Mouse (Mus musculus): ENCODE results near the gene Wipf2. TPM values are rescaled to one million over a fixed set of nuclear protein-coding genes. Genes with fewer than 3 reads are reported as not detected.
A peak's percentile ranks its signal among the peaks of the same experiment; 100 is the strongest.

Wipf2 gene
- polyA plus RNA-seq, 1 experiment from 2014 or later = 4.5 TPM

DNA sequence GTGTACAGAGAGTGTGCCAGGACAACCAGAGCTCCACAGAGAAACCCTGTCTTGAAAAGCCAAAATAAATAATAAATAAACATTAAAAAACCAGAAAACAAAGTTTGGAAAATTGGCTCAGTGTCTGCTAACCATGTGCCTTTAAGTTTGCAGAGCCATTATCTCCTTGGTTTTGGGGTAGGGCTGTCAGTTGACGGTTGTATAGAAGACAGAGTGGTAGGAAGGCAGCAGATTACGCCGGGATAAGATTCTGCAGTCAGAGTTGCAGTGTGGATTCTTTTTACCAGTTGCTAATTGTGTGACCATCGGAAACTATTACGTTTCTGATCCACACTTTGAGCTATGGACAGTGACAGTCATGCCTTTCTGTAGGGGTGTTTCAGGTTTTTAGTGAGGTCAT is 26.5 kb downstream of the Wipf2 start:
- Histone ChIP-seq H3K4me2 (no peak overlapping the region), H3K36me3 (peaks cover 48% of the 10 kb centered on the region), H3K9me3 (no peaks in the 10 kb centered on the region), H3K4me3 (replicated peaks) (no peak overlapping the region), H3K27ac (no peak overlapping the region), H3K4me1 (0 out of 2 replicates have a peak, but pooled peaks cover 3% of the 10 kb centered on the region), H3K9ac (no peak overlapping the region), H3K27me3 (replicated peaks) (no peaks in the 10 kb centered on the region)
- ATAC-seq (ENCODE audit: insufficient read depth, low FRiP score, low read depth) = no peak
- WGBS = 75% methylated on average over 5 of the region's 5 CpGs

DNA sequence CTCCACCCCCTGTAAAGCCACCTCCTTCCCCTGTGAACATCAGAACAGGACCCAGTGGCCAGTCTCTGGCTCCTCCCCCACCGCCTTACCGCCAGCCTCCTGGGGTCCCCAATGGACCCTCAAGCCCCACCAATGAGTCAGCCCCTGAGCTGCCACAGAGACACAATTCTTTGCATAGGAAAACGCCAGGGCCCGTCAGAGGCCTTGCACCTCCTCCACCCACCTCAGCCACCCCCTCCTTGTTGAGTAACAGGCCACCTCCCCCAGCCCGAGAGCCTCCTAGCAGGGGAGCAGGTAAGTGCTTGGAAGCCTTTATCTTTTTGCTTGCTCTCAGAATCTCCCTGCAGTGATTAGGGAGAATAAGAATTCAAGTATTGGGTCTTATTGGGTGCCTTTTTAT is 29.0 kb downstream of the Wipf2 start:
- 0 out of 2 replicates have a peak, but pooled peaks cover 3% of the 10 kb centered on the region for H3K4me1 ChIP-seq
- H3K9me3 ChIP-seq = no peaks in the 10 kb centered on the region
- WGBS = 59% methylated on average over 5 of the region's 5 CpGs
- H3K4me3 ChIP-seq (replicated peaks) = no peak overlapping the region
- ATAC-seq (ENCODE audit: insufficient read depth, low FRiP score, low read depth) = no peak
- H3K4me2 ChIP-seq = no peak overlapping the region
- H3K9ac ChIP-seq = no peak overlapping the region
- H3K36me3 ChIP-seq = peaks cover 56% of the 10 kb centered on the region
- 0 out of 2 replicates have a peak overlapping the region, but pooled peaks have one; percentile 21 for H3K27ac ChIP-seq
- H3K27me3 ChIP-seq (replicated peaks) = no peaks in the 10 kb centered on the region

DNA sequence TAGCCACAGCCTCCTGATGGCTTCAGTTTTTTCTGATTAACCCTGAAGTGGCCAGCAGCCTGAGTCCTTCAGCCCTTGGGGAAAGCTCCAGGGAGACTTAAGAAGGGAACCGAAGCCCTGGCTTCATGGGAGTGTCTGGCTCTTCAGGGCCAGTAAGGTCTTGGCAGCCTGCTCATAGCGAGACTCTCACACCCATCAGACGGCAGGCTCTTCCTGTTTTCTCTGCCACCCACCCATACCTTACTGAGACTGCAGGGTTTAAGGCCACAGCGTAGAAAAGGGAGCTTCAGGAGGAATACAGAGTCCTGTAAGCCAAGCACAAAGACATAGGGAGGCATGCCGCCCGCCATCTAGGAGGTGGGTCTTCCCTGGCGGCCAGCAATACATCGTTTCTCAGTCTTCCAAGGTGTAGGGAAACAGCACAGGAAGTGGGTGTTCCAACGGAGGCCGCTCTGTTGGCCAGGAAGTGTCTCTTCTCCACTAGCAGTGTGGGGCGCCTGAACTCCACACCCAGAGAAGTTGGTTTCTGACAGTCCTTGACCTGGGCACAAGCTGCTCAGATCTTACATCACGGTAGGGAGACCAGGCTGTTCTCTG is 37.2 kb downstream of the Wipf2 start:
- peaks cover 36% of the 10 kb centered on the region for H3K36me3 ChIP-seq

DNA sequence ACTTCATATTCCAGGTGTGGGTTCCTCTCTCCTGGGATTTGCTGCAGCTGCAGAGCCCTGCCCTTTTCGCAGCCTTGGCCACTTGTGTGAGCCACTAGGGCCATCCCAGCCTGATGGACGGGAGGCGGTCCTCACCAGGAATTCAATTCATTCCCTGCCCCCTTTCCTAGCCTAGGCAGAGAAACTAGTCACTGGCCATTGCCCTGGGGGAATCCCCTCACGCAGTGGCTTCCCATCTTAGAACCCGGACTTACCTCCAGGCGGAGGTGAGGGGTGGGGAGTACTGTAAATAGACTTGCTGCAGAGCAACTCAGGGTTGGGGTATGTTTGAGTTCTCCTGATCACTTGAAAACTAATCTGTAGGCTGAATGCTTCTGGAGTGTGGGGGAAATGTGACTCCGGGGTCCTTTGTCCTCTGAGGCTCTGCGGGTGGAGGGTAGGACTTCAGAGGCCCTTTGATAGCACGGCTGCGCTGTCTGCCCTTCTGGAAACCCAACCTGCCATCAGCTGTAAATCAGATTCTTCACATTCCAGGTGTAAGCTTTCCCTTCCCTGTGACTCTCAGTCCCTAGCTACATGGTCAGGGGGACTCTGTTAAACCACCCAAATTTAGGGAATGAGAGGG is 39.3 kb downstream of the Wipf2 start:
- Histone ChIP-seq H3K4me3 (replicated peaks) (no peak overlapping the region), H3K36me3 (peaks cover 21% of the 10 kb centered on the region), H3K27me3 (replicated peaks) (no peaks in the 10 kb centered on the region), H3K4me1 (peaks cover 10% of the 10 kb centered on the region; the same call in 1 of the 2 replicates), H3K9ac (no peak overlapping the region), H3K27ac (peak overlapping the region; percentile 94), H3K9me3 (no peaks in the 10 kb centered on the region), H3K4me2 (no peak overlapping the region)
- WGBS = 28% methylated on average over 10 of the region's 10 CpGs
- ATAC-seq (ENCODE audit: insufficient read depth, low FRiP score, low read depth) = 0 out of 2 replicates have a peak, but pooled peaks have one; percentile 5

More for the DNA sequence above, 37.2 kb downstream of the Wipf2 start:
- Histone ChIP-seq H3K9ac (no peak overlapping the region), H3K4me1 (peaks cover 6% of the 10 kb centered on the region; the same call in 1 of the 2 replicates), H3K27me3 (replicated peaks) (no peaks in the 10 kb centered on the region), H3K4me3 (replicated peaks) (no peak overlapping the region), H3K9me3 (no peaks in the 10 kb centered on the region), H3K4me2 (no peak overlapping the region), H3K27ac (no peak overlapping the region)
- no peak for ATAC-seq (ENCODE audit: insufficient read depth, low FRiP score, low read depth)
- WGBS = 71% methylated on average over 12 of the region's 12 CpGs

DNA sequence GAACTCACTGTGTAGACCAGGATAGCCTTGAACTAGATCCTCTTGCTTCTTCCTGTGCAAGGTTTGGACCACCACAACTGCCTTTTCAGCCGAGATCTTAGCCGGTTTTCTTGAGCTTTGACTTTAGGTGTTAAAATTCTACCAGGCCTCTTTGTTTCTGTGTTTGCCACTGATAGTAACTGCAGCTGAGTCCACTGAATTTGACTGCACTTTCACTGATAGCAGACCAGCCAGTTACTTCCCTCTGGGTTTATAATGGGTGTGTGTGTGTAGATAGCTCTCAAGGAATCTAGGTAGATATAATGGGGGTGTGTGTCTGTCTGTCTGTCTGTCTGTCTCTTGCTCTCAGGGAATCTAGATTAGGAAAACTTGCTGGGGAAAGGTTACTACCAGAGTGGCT is 41.1 kb downstream of the Wipf2 start:
- H3K9ac ChIP-seq = no peak overlapping the region

DNA sequence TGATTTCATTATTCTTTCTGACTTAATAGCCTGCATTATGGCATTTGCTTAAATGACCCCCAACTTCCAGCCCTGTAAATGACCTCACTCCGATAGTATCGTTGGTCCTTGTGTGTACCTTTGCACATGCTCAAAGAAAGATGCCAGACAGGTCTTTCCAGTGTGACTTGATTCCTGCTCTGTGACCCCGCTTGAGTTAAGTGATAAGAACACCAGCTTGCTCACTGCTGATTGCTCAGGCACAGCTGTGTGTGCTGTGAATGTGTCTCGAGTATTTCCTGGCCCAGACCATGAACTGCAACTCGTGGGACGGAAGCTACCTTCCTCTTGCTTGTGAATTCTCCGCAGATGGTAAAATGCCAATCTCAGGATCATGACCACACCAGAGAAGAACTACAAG is 41.6 kb downstream of the Wipf2 start:
- peak overlapping the region; percentile 11 for H3K4me2 ChIP-seq
- no peak overlapping the region for H3K4me3 ChIP-seq (replicated peaks)

More for the DNA sequence above, 41.1 kb downstream of the Wipf2 start:
- Histone ChIP-seq H3K27ac (peak overlapping the region; percentile 94), H3K27me3 (replicated peaks) (no peaks in the 10 kb centered on the region), H3K36me3 (peaks cover 11% of the 10 kb centered on the region), H3K4me2 (peak overlapping the region; percentile 21; the same call in 1 of the 2 replicates), H3K4me1 (peaks cover 20% of the 10 kb centered on the region), H3K4me3 (replicated peaks) (no peak overlapping the region), H3K9me3 (no peaks in the 10 kb centered on the region)
- ATAC-seq (ENCODE audit: insufficient read depth, low FRiP score, low read depth) = peak; percentile 54; the same call in 1 of the 2 replicates
- 54% methylated on average over 2 of the region's 2 CpGs for WGBS

DNA sequence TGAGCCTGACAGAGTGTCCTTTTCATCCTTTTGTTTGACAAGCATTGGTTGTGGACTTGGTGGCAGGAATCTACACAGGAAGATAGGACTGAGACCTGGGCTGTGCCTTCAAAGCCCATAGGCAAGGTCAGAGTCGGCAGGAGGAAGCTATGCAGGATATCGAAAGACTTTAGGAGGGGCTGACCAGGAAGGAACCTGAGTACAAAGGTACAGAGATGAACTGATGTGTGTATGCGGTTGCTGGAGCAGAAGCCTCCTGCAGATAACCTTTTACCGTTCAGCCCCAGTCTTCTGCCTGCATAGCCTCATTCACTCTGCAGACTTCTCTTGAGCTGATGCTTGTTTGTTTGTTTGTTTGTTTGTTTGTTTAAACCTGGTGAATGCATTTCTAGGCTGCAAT is 42.1 kb downstream of the Wipf2 start:
- Histone ChIP-seq H3K4me2 (peak overlapping the region; percentile 11), H3K4me1 (peaks cover 25% of the 10 kb centered on the region), H3K9ac (no peak overlapping the region), H3K36me3 (peaks cover 3% of the 10 kb centered on the region), H3K27me3 (replicated peaks) (no peaks in the 10 kb centered on the region), H3K27ac (peak overlapping the region; percentile 94), H3K4me3 (replicated peaks) (no peak overlapping the region), H3K9me3 (no peaks in the 10 kb centered on the region)
- no peak for ATAC-seq (ENCODE audit: insufficient read depth, low FRiP score, low read depth)
- 49% methylated on average over 4 of the region's 4 CpGs for WGBS

More for the DNA sequence above, 41.6 kb downstream of the Wipf2 start:
- Histone ChIP-seq H3K9ac (no peak overlapping the region), H3K36me3 (peaks cover 6% of the 10 kb centered on the region), H3K9me3 (no peaks in the 10 kb centered on the region), H3K27ac (peak overlapping the region; percentile 94), H3K27me3 (replicated peaks) (no peaks in the 10 kb centered on the region), H3K4me1 (peaks cover 23% of the 10 kb centered on the region)
- 50% methylated on average over 7 of the region's 7 CpGs for WGBS
- peak; percentile 78 for ATAC-seq (ENCODE audit: insufficient read depth, low FRiP score, low read depth)

DNA sequence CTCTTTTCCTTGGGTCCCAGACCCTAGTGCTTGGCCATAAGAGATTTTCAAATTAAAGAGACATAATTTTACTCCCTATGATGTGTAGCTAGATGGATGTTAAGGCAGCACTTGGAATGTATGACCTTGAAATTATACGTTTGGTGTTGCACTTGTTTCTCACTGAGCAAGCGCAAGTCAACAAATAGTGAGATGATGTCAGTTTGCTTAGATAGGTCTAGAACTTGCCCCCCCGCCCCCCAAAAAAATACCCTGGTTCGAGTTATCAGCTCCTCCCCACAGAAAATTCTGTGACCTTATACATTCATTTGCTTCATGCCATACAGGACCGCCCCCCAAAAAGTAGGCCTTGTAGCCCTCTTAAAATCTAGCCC is 43.6 kb downstream of the Wipf2 start:
- no peaks in the 10 kb centered on the region for H3K27me3 ChIP-seq (replicated peaks)
- H3K4me2 ChIP-seq = peak overlapping the region; percentile 82
- H3K9me3 ChIP-seq = no peaks in the 10 kb centered on the region
- no peak overlapping the region for H3K9ac ChIP-seq
- no peak for ATAC-seq (ENCODE audit: insufficient read depth, low FRiP score, low read depth)
- H3K27ac ChIP-seq = peak overlapping the region; percentile 94; the same call in 1 of the 2 replicates
- peak overlapping the region; percentile 63 for H3K4me3 ChIP-seq (replicated peaks)
- WGBS = 49% methylated on average over 5 of the region's 5 CpGs
- H3K4me1 ChIP-seq = peaks cover 28% of the 10 kb centered on the region
- H3K36me3 ChIP-seq = peaks cover 8% of the 10 kb centered on the region; the same call in 1 of the 2 replicates

DNA sequence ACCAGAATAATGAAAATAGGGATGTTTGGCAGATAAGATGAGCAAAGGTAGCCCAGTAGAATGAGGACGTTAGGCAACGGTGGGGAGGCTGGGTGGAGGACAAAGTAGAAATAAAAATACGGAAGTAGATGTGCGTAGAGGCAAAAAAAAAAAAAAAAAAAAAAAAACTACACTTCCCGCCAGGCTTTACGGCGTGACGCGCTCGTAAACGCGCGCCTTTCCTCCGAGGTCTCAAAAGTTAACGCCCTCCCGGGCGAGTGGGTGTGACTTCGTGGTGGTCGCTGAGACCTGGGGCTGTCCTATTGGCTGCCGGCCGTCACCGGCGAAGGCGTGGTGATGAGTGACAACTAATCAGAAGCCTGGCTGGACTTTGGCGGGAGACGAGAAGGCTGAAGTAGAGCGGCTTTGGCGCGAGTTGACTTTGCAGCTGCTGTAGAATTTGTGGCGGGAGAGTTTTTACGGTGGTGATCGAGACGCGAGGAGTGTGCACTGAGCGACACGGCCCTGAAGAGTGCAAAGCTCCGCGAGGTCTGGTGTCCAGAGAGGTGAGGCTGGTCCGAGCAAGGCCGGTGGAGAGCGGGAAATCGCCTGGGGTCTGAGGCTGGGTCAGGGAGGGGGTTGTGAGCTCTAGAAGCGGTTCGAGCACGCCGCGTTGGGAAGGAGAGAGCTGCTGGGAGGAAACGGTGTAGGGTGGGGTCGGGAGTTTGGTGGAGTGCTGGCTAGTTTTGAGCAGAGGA is 44.2 kb downstream of the Wipf2 start, which contains the start of gene Cdc6:
Gene Cdc6, plus strand, starts transcription at position 365 of the 737 bp plus-strand sequence.
- peak within 1 kb of the TSS; percentile 82 for H3K4me2 ChIP-seq
- no peaks in the 10 kb centered on the region for H3K9me3 ChIP-seq
- H3K36me3 ChIP-seq = peaks cover 11% of the 10 kb centered on the region; the same call in 1 of the 2 replicates
- H3K27me3 ChIP-seq (replicated peaks) = no peaks in the 10 kb centered on the region
- peaks cover 28% of the 10 kb centered on the region for H3K4me1 ChIP-seq
- peak within 1 kb of the TSS; percentile 63 for H3K4me3 ChIP-seq (replicated peaks)
- peak within 1 kb of the TSS; percentile 50 for H3K9ac ChIP-seq
- peak within 1 kb of the TSS; percentile 94 for H3K27ac ChIP-seq
- WGBS = under 1% methylated on average over 49 of the region's 49 CpGs
- peak; percentile 93 for ATAC-seq (ENCODE audit: insufficient read depth, low FRiP score, low read depth)

DNA sequence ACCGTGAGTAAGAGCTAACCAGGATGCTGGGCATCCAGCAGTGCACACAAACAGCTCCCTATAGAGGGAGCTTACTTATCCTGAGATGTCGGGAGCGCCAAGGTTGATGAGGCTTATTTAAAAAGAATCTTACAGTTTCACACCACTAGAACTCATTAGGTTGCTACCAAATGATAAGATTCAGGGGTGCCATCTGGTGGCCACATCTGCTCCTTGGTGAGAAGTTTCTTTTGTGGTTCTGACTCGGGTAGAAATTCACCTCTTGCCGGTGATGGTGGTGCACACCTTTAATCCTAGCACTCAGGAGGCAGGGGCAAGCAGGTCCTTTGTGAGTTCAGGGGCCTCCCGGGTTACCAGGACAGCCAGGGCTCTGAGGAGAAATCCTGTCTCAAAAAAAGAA is 46.2 kb downstream of the Wipf2 start:
- 36% methylated on average over 6 of the region's 6 CpGs for WGBS
- ATAC-seq (ENCODE audit: insufficient read depth, low FRiP score, low read depth) = no peak
- Histone ChIP-seq H3K27ac (no peak overlapping the region), H3K27me3 (replicated peaks) (no peaks in the 10 kb centered on the region), H3K36me3 (peaks cover 18% of the 10 kb centered on the region; the same call in 1 of the 2 replicates), H3K9ac (no peak overlapping the region), H3K4me1 (peaks cover 30% of the 10 kb centered on the region), H3K4me2 (peak overlapping the region; percentile 82), H3K4me3 (replicated peaks) (peak overlapping the region; percentile 63), H3K9me3 (no peaks in the 10 kb centered on the region)

DNA sequence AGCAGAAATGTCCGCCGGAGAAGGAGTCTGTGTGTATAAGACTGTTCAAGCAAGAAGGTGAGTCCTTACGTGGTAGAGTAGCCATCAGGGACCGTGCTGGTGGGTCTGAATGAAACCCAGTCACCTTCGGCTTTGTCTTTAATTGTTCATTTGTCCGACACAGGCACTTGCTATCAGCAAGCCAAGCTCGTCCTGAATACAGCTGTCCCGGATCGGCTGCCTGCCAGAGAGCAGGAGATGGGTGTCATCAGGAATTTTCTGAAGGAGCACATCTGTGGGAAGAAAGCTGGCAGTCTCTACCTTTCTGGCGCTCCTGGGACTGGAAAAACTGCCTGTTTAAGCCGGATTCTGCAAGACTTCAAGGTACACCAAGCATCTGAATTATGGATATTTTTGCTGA is 47.0 kb downstream of the Wipf2 start:
- H3K27me3 ChIP-seq (replicated peaks) = no peaks in the 10 kb centered on the region
- no peak overlapping the region for H3K27ac ChIP-seq
- H3K4me2 ChIP-seq = no peak overlapping the region
- no peaks in the 10 kb centered on the region for H3K9me3 ChIP-seq
- H3K36me3 ChIP-seq = peaks cover 24% of the 10 kb centered on the region; the same call in 1 of the 2 replicates
- 81% methylated on average over 11 of the region's 11 CpGs for WGBS
- ATAC-seq (ENCODE audit: insufficient read depth, low FRiP score, low read depth) = no peak
- peaks cover 27% of the 10 kb centered on the region for H3K4me1 ChIP-seq
- H3K9ac ChIP-seq = no peak overlapping the region
- no peak overlapping the region for H3K4me3 ChIP-seq (replicated peaks)

Measured in stomach, embryonic 15.5 days (tissue).